Mouse (Mus musculus) testis, adult 2 months (tissue): ENCODE results near the gene Rhbdd1. TPM values are rescaled to one million over a fixed set of nuclear protein-coding genes. Genes with fewer than 3 reads are reported as not detected.
A peak's percentile ranks its signal among the peaks of the same experiment; 100 is the strongest.

ENCODE experiments used
- H3K27ac ChIP-seq: fragments of 200-500 bp; 2 replicates; pipeline ENCODE4 v1.5.1; 2012; ENCODE audit warnings: low read depth, low read length; ENCODE audit not compliant: control insufficient read depth, insufficient read depth
- H3K27me3 ChIP-seq: fragments of 200-500 bp; 2 replicates; pipeline ENCODE4 v1.6.1; 2012; ENCODE audit warnings: mild to moderate bottlenecking, low read length, moderate library complexity; ENCODE audit not compliant: control insufficient read depth, insufficient read depth
- H3K36me3 ChIP-seq: fragments of 200-500 bp; 2 replicates; pipeline ENCODE4 v1.6.1; 2012; ENCODE audit warnings: mild to moderate bottlenecking, low read length; ENCODE audit not compliant: control insufficient read depth, insufficient read depth
- H3K4me1 ChIP-seq: fragments of 200-500 bp; 2 replicates; pipeline ENCODE4 v1.6.1; 2012; ENCODE audit warnings: low read length; ENCODE audit not compliant: control insufficient read depth, insufficient read depth
- H3K4me3 ChIP-seq: fragments of 200-500 bp; 2 replicates; pipeline ENCODE4 v1.5.1; 2012; ENCODE audit warnings: low read depth, mild to moderate bottlenecking, low read length, moderate library complexity, mixed read lengths; ENCODE audit not compliant: control insufficient read depth
- CTCF ChIP-seq: fragments of 200-500 bp; IDR thresholded peaks from 2 replicates; pipeline ENCODE4 v1.5.1; 2012; ENCODE audit warnings: low read depth, mild to moderate bottlenecking, inconsistent platforms, low read length, moderate library complexity; ENCODE audit not compliant: control insufficient read depth, insufficient read depth, insufficient replicate concordance
- POLR2A ChIP-seq: fragments of 200-500 bp; IDR thresholded peaks from 2 replicates; pipeline ENCODE4 v1.6.1; 2012; ENCODE audit warnings: low read depth, mild to moderate bottlenecking, inconsistent platforms, low read length, moderate library complexity; ENCODE audit not compliant: control insufficient read depth
- polyA plus RNA-seq: library from polyadenylated mRNA; depleted of rRNA; stranded (reverse); fragments of >200 nt; gene quantifications from 2 replicates; pipeline ENCODE4 v1.2.3, GENCODE M21; 2012

The Rhbdd1 gene
- polyA plus RNA-seq, 1 experiment = 46.4 TPM

- peak; percentile 41; the same call in 1 of the 2 replicates for TF ChIP-seq POLR2A
- TF ChIP-seq CTCF = no peak
- H3K4me1 ChIP-seq = peaks cover 10% of the 10 kb centered on the region
- peak overlapping the region; percentile 78 for H3K27ac ChIP-seq
- peak overlapping the region; percentile 88 for H3K4me3 ChIP-seq
- H3K27me3 ChIP-seq = no peaks in the 10 kb centered on the region
- no peaks in the 10 kb centered on the region for H3K36me3 ChIP-seq
Measured at GRCm38 (mm10) chr1:82282992-82283611, 33.1 kb upstream of the Rhbdd1 start.

DNA sequence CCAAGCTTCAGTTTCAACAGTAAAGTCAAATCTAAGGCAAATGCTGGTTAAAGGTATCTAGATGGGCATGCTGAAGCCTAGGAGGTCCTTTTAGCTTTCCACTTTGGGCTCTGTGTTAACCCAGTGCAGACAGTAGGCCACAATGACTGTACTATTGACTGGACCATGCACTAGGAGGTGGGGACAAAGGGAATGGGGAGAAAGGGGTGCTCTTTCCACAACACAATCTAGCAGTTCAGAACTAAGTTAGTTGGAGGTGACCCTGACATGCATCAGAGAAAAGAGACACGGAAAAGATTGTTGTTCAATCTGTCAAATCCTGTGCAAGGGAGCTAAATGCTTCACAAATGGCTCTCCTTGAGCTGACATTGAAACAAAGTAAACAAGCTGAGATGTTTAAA is 32.4 kb upstream of the Rhbdd1 start:
- Histone ChIP-seq H3K36me3 (no peaks in the 10 kb centered on the region), H3K27ac (peak overlapping the region; percentile 23; the same call in 1 of the 2 replicates), H3K4me1 (peaks cover 16% of the 10 kb centered on the region), H3K4me3 (no peak overlapping the region), H3K27me3 (no peaks in the 10 kb centered on the region)
- no peak for TF ChIP-seq CTCF
- TF ChIP-seq POLR2A = no peak

DNA sequence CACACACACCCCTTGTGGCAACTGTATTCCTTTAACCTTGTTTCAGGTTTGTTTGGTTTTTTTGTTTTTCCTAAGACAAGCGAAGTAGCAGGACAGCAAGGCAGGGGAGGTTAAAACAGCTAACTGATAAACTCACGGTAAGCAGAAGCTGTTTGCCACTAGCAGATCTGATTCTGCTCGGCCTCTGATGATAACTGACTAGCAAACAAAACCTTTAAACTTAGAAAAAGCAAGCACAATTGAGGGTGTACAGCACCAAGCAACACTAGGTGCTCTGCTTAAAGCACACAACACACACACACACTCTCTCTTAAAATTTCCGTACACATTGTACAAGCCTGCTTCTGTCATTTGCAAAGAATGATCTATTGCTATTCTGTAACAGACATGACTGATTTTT is 31.8 kb upstream of the Rhbdd1 start:
- Histone ChIP-seq H3K4me3 (no peak overlapping the region), H3K4me1 (peaks cover 21% of the 10 kb centered on the region)

GRCm38 (mm10) chr1:82285461-82286189 is 30.6 kb upstream of the Rhbdd1 start:
- no peak overlapping the region for H3K4me3 ChIP-seq
- no peak overlapping the region for H3K27ac ChIP-seq
- H3K4me1 ChIP-seq = peaks cover 23% of the 10 kb centered on the region
- no peaks in the 10 kb centered on the region for H3K27me3 ChIP-seq
- H3K36me3 ChIP-seq = no peaks in the 10 kb centered on the region
- no peak for TF ChIP-seq POLR2A
- no peak for TF ChIP-seq CTCF

More for the DNA sequence above, 31.8 kb upstream of the Rhbdd1 start:
- H3K27me3 ChIP-seq = no peaks in the 10 kb centered on the region
- no peaks in the 10 kb centered on the region for H3K36me3 ChIP-seq
- TF ChIP-seq CTCF = no peak
- no peak for TF ChIP-seq POLR2A
- peak overlapping the region; percentile 23; the same call in 1 of the 2 replicates for H3K27ac ChIP-seq

DNA sequence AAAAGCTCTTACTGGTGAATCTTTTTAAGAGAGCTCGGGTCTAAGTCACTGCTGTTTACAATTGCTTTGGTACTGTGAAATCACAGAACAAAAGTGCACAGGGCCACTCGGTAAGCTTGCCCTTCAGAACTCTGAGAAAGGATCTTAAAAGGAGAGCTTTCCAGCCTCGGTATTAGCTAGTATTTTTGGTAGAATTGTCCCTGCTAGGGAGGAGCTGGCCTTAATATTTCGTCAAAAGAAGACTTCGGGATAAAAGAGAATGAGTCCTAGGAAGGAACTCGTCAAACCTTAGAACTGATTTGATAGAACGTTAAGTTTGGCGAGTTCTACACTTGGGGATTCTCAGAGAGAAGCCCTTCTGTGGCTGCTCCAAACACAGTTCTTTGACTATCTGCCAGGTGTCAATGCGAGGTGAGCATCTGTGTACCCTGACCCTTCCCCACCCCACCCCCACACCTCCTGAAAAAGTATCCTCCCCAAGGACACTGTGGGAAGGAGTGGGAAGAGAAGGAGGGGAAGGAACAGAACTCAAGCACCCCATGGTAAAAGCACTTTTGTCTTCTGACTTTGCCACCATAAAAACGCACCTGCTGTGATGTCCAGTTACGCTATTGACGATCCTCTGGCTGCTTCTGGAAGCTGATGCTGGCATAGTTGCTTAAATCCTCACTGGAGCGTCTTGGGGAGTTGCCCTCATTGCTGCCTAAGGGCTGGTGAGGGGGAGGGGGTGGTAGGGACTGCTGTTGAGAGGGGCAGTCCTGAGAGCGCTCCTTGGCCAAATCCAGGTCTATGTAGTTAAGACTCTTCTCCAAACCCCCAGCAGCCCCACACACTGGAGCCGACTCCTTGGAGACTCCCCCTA is 29.8 kb upstream of the Rhbdd1 start:
- Histone ChIP-seq H3K27ac (no peak overlapping the region), H3K27me3 (no peaks in the 10 kb centered on the region), H3K36me3 (no peaks in the 10 kb centered on the region), H3K4me3 (no peak overlapping the region; the same call in 1 of the 2 replicates), H3K4me1 (peaks cover 23% of the 10 kb centered on the region)
- TF ChIP-seq CTCF (no peak), POLR2A (no peak)

DNA sequence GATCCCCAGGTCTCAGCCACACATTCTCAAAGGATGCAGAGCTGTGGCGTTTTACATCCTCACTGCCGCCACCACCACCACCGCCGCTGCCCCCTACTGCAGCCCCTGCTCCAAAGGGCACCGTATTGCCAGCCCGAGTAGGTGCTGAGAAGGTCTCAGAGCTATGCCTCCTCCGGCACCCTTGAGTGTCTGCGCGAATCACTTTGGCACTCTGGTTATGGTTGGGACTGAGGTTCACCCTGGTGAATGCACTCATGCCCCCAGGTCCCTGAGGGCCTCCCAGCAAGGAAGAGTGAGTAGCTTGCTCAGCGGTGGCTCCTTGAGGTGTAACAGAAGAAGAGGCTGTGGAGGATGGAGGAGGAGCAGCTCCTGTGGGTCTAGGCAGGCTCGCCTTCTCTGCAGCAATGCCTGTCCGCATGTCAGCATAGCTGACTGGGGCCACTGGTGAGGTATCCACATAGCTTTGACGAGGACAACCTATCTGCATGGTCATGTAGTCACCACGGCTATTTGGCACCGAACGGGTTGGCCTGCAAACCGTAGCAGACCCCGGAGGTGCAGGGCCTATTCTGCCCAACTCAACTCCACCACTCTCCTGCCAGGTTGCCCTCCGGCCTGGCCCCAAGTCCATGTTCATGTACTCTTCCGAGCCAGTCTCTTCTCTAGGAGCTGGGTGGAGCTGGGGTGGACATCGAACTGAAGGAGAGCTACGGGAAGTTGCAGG is 29.0 kb upstream of the Rhbdd1 start:
- H3K36me3 ChIP-seq = no peaks in the 10 kb centered on the region
- H3K4me3 ChIP-seq = peak overlapping the region; percentile 1
- H3K27me3 ChIP-seq = no peaks in the 10 kb centered on the region
- TF ChIP-seq CTCF (no peak), POLR2A (no peak)
- peaks cover 23% of the 10 kb centered on the region for H3K4me1 ChIP-seq
- H3K27ac ChIP-seq = no peak overlapping the region
